Mouse (Mus musculus): ENCODE data around the gene Tmem258. TPM values are rescaled to one million over a fixed set of nuclear protein-coding genes. Genes with fewer than 3 reads are reported as not detected.

Gene Tmem258
- polyA plus RNA-seq, 1 experiment from 2014 or later = 330 TPM

DNA sequence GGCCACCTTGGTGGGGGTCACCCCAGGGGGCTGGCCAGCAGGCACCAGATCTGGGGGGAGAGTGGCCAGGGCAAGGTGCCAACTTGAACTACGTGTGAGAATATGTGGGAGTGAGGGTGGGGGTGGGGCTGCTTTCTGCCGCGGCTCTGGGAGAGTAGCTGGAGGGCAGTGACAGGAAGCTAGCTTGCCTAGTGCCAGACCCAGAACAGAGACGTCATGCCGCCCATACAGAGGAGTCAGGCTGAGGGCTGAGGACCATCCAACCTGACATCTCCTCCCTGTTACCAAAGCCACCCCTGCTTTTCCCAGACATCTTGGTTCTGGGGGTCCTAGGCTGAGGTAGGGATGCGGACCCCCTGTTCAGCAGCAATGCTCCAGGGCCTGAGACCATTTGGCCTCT lies 43.4 kb downstream of the Tmem258 start:
- 0 out of 2 replicates have a peak, but pooled peaks cover 5% of the 10 kb centered on the region for H3K27me3 ChIP-seq
- ATAC-seq (ENCODE audit: low FRiP score, low read depth) = no peak
- H3K4me3 ChIP-seq = no peak overlapping the region

DNA sequence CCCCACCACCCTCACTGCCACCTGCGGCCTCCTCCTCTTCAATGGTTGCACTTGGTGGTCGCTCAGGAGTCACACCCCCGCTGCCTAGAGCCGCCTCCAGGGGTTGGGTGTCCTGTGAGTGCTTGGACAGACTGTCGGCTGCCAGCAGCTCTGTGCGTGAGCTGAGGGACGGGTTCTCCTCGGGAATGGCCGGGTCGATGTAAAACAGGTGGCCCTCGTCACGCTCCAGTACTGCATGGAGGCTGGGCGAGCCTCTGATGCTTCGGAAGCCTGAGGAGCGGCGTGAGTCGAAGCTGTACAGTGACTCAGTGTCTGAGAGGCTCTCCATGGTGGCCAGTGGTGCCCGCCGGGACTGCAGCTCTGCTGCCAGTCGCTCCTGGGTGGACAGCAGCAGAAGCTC lies 44.3 kb downstream of the Tmem258 start:
- WGBS = 66% methylated on average over 20 of the region's 20 CpGs
- Histone ChIP-seq H3K4me3 (no peak overlapping the region), H3K36me3 (peaks cover 10% of the 10 kb centered on the region), H3K4me2 (no peak overlapping the region), H3K4me1 (replicated peaks) (no peaks in the 10 kb centered on the region), H3K9me3 (no peaks in the 10 kb centered on the region), H3K27ac (replicated peaks) (no peak overlapping the region), H3K27me3 (0 out of 2 replicates have a peak, but pooled peaks cover 5% of the 10 kb centered on the region), H3K9ac (no peak overlapping the region)
- no peak for ATAC-seq (ENCODE audit: low FRiP score, low read depth)

More for the DNA sequence above, 43.4 kb downstream of the Tmem258 start:
- Histone ChIP-seq H3K4me2 (no peak overlapping the region), H3K36me3 (peaks cover 4% of the 10 kb centered on the region), H3K9me3 (no peaks in the 10 kb centered on the region), H3K27ac (replicated peaks) (no peak overlapping the region), H3K9ac (no peak overlapping the region), H3K4me1 (replicated peaks) (no peaks in the 10 kb centered on the region)
- 43% methylated on average over 6 of the region's 6 CpGs for WGBS

Small RNAs within 50 kb of the gene (microRNA-seq; reads per million reads assigned to microRNA genes)
- gene Mir6993 = 2.4 reads per million, percentile 6 among the genes with 10 or more reads in this experiment

Other genes starting within 250 kb of the Tmem258 start
- gene Fth1, start 223.4 kb upstream of the Tmem258 start, polyA plus RNA-seq (2015; fragmentation: Nextera tagmentation; extraction: Ambion mirVana) = 1,700 and 1,726 TPM in 2 replicates
- 2.3 TPM in 2 replicates for gene Best1, start 202.4 kb upstream of the Tmem258 start, polyA plus RNA-seq (2015; fragmentation: Nextera tagmentation; extraction: Ambion mirVana)
- 20.7 and 22.3 TPM in 2 replicates for gene Rab3il1, start 202.3 kb upstream of the Tmem258 start, polyA plus RNA-seq (2015; fragmentation: Nextera tagmentation; extraction: Ambion mirVana)
- gene Fads3, start 162.4 kb upstream of the Tmem258 start, polyA plus RNA-seq (2015; fragmentation: Nextera tagmentation; extraction: Ambion mirVana) = 31.4 and 32.8 TPM in 2 replicates
- 218 and 229 TPM in 2 replicates for gene Fads2, start 102.3 kb upstream of the Tmem258 start, polyA plus RNA-seq (2015; fragmentation: Nextera tagmentation; extraction: Ambion mirVana)
- 155 and 160 TPM in 2 replicates for gene Fads1, start 21.1 kb upstream of the Tmem258 start, polyA plus RNA-seq (2015; fragmentation: Nextera tagmentation; extraction: Ambion mirVana)
- gene Fen1, start 155 bp downstream of the Tmem258 start, polyA plus RNA-seq (2015; fragmentation: Nextera tagmentation; extraction: Ambion mirVana) = 28.0 and 28.2 TPM in 2 replicates
- gene Myrf, start 36.7 kb downstream of the Tmem258 start, polyA plus RNA-seq (2015; fragmentation: Nextera tagmentation; extraction: Ambion mirVana) = 0.76 and 0.92 TPM in 2 replicates
- gene Dagla, start 100.9 kb downstream of the Tmem258 start, polyA plus RNA-seq (2015; fragmentation: Nextera tagmentation; extraction: Ambion mirVana) = 11.3 and 14.3 TPM in 2 replicates
- gene Syt7, start 185.1 kb downstream of the Tmem258 start, polyA plus RNA-seq (2015; fragmentation: Nextera tagmentation; extraction: Ambion mirVana) = 17.4 and 21.0 TPM in 2 replicates

Measured in hindbrain, embryonic 15.5 days (tissue).